Mouse (Mus musculus) right cerebral cortex, adult 18-20 months (tissue): ENCODE results near the gene Arsg.

Experiments
- DNase-seq: peaks from one replicate; pipeline ENCODE4 v3.0.0; 2022; ENCODE audit warnings: mixed read lengths

Gene Arsg

GRCm38 (mm10) chr11:109549599-109550290, 76.6 kb downstream of the Arsg start:
- no peak for DNase-seq

- no peak for DNase-seq
Observed at GRCm38 (mm10) chr11:109553921-109554320, 80.7 kb downstream of the Arsg start.

GRCm38 (mm10) chr11:109554443-109554842, 81.3 kb downstream of the Arsg start:
- no peak for DNase-seq

GRCm38 (mm10) chr11:109556130-109556529, 83.0 kb downstream of the Arsg start:
- DNase-seq: no peak

- DNase-seq: no peak
Observed at GRCm38 (mm10) chr11:109557419-109557818, 84.2 kb downstream of the Arsg start.

- DNase-seq: no peak
Observed at GRCm38 (mm10) chr11:109559241-109559640, 86.1 kb downstream of the Arsg start.

- DNase-seq: no peak
Observed at GRCm38 (mm10) chr11:109560793-109561257, 87.7 kb downstream of the Arsg start.

- DNase-seq: no peak
Observed at GRCm38 (mm10) chr11:109561445-109561844, 88.3 kb downstream of the Arsg start.

- DNase-seq: no peak
Observed at GRCm38 (mm10) chr11:109563708-109564107, 90.5 kb downstream of the Arsg start.

GRCm38 (mm10) chr11:109564466-109565214, 91.5 kb downstream of the Arsg start:
- no peak for DNase-seq

GRCm38 (mm10) chr11:109569007-109569618, 95.9 kb downstream of the Arsg start:
- no peak for DNase-seq

GRCm38 (mm10) chr11:109569809-109570208, 96.6 kb downstream of the Arsg start:
- DNase-seq: no peak

- DNase-seq: no peak
Observed at GRCm38 (mm10) chr11:109572051-109572450, 98.9 kb downstream of the Arsg start.

- DNase-seq: no peak
Observed at GRCm38 (mm10) chr11:109574604-109575003, 101.4 kb downstream of the Arsg start.

GRCm38 (mm10) chr11:109575832-109576231, 102.7 kb downstream of the Arsg start:
- no peak for DNase-seq

- DNase-seq: no peak
Observed at GRCm38 (mm10) chr11:109578536-109578935, 105.4 kb downstream of the Arsg start.

GRCm38 (mm10) chr11:109579999-109580398, 106.8 kb downstream of the Arsg start:
- DNase-seq: no peak

GRCm38 (mm10) chr11:109583986-109584385, 110.8 kb downstream of the Arsg start:
- DNase-seq: no peak

GRCm38 (mm10) chr11:109584843-109585713, 111.9 kb downstream of the Arsg start:
- DNase-seq: peak; percentile 68

GRCm38 (mm10) chr11:109586424-109586823, 113.2 kb downstream of the Arsg start:
- no peak for DNase-seq

- DNase-seq: no peak
Observed at GRCm38 (mm10) chr11:109587019-109587418, 113.8 kb downstream of the Arsg start.

- no peak for DNase-seq
Observed at GRCm38 (mm10) chr11:109587638-109588374, 114.6 kb downstream of the Arsg start.
